Mouse (Mus musculus) heart, embryonic 14.5 days (tissue): Measurements from ENCODE around the gene Actl7b. TPM values are rescaled to one million over a fixed set of nuclear protein-coding genes. Genes with fewer than 3 reads are reported as not detected.

Experiments used
- ATAC-seq: fragments of 200-750 bp; cut with Nextera tagmentation; 2 replicates; pipeline ENCODE4 v1.8.0; 2017; ENCODE audit warnings: low read depth, moderate TSS enrichment; ENCODE audit not compliant: insufficient number of reproducible peaks, insufficient read depth, low FRiP score
- H3K27ac ChIP-seq, 2 experiments: fragments of 200-500 bp in 1 of 2; fragments of 300-500 bp in 1 of 2; sonication (generic) in 1 of 2; replicated peaks in 1 of 2; 2 replicates each; pipeline ENCODE4 v1.5.1; 2012 to 2014; ENCODE audit warnings: low read depth in 2 of 2, low read length in 2 of 2, control low read depth in 1 of 2, mild to moderate bottlenecking in 1 of 2, mixed read lengths in 1 of 2; ENCODE audit not compliant: control insufficient read depth in 1 of 2, insufficient read depth in 1 of 2
- H3K27me3 ChIP-seq: fragments of 300-500 bp; sonication (generic); 2 replicates; pipeline ENCODE4 v1.6.1; 2014; ENCODE audit warnings: mild to moderate bottlenecking, low read length, control low read depth; ENCODE audit not compliant: control insufficient read depth, insufficient read depth
- H3K36me3 ChIP-seq: fragments of 300-500 bp; sonication (generic); 2 replicates; pipeline ENCODE4 v1.6.1; 2014; ENCODE audit warnings: mild to moderate bottlenecking, control low read depth, low read length, mixed read lengths; ENCODE audit not compliant: control insufficient read depth, insufficient read depth
- H3K4me1 ChIP-seq, 2 experiments: fragments of 200-500 bp in 1 of 2; fragments of 300-500 bp in 1 of 2; sonication (generic) in 1 of 2; 2 replicates each; pipeline ENCODE4 v1.6.1; 2012 to 2014; ENCODE audit warnings: low read length in 2 of 2, control low read depth in 1 of 2, mixed read lengths in 1 of 2; ENCODE audit not compliant: control insufficient read depth in 2 of 2, insufficient read depth in 2 of 2
- H3K4me2 ChIP-seq: fragments of 300-500 bp; sonication (generic); 2 replicates; pipeline ENCODE4 v1.6.1; 2014; ENCODE audit warnings: mild to moderate bottlenecking, low read length
- H3K4me3 ChIP-seq, 2 experiments: fragments of 200-500 bp in 1 of 2; fragments of 300-500 bp in 1 of 2; sonication (generic) in 1 of 2; 2 replicates each; pipeline ENCODE4 v1.5.1; 2012 to 2014; ENCODE audit warnings: low read length in 2 of 2, mild to moderate bottlenecking in 2 of 2, control low read depth in 1 of 2, low read depth in 1 of 2, moderate library complexity in 1 of 2; ENCODE audit not compliant: control insufficient read depth in 1 of 2, insufficient read depth in 1 of 2
- H3K9ac ChIP-seq: fragments of 300-500 bp; sonication (generic); 2 replicates; pipeline ENCODE4 v1.6.1; 2014; ENCODE audit warnings: mild to moderate bottlenecking, low read length
- H3K9me3 ChIP-seq: fragments of 300-500 bp; sonication (generic); 2 replicates; pipeline ENCODE4 v1.6.1; 2016; ENCODE audit warnings: low read length, control low read depth; ENCODE audit not compliant: control insufficient read depth
- WGBS: fragments of 180-500 bp; shearing (Covaris S2); extraction: QIAGEN DNeasy Blood & Tissue Kit; methylation state at CpG from one replicate; pipeline ENCODE4 v1.1.7; 2014; 5-methylcytosine and 5-hydroxymethylcytosine counted together
- polyA plus RNA-seq: library from polyadenylated mRNA; unstranded; fragments of >200 nt; fragmentation: Nextera tagmentation; extraction: Ambion mirVana; gene quantifications from 2 replicates; pipeline ENCODE4 v1.2.1, GENCODE M21; 2014

Actl7b gene
- polyA plus RNA-seq, 1 experiment from 2014 or later: not detected

GRCm38 (mm10) chr4:56722346-56722745 is 18.9 kb downstream of the Actl7b start:
- Histone ChIP-seq H3K9ac (no peak overlapping the region), H3K9me3 (peaks cover 2% of the 10 kb centered on the region), H3K4me2 (no peak overlapping the region), H3K27me3 (no peaks in the 10 kb centered on the region), H3K27ac (no peak overlapping the region), H3K4me1 (peaks cover 29 to 43% of the 10 kb centered on the region in 2 experiments), H3K36me3 (no peaks in the 10 kb centered on the region), H3K4me3 (no peak overlapping the region)
- no peak for ATAC-seq
- WGBS: 50% methylated on average over 6 of the region's 6 CpGs

- H3K9ac ChIP-seq: no peak overlapping the region
- H3K27me3 ChIP-seq: no peaks in the 10 kb centered on the region
- no peak overlapping the region for H3K4me3 ChIP-seq
- H3K9me3 ChIP-seq: no peaks in the 10 kb centered on the region
- no peak overlapping the region for H3K4me2 ChIP-seq
- WGBS: 32% methylated on average over 3 of the region's 3 CpGs
- no peaks in the 10 kb centered on the region for H3K36me3 ChIP-seq
- no peak for ATAC-seq
- H3K4me1 ChIP-seq: peaks cover 33 to 43% of the 10 kb centered on the region in 2 experiments
- no peak overlapping the region for H3K27ac ChIP-seq
Observed at GRCm38 (mm10) chr4:56721469-56721868, 19.8 kb downstream of the Actl7b start.

- no peaks in the 10 kb centered on the region for H3K27me3 ChIP-seq
- H3K9ac ChIP-seq: peak overlapping the region; percentile 39; the same call in 1 of the 2 replicates
- no peaks in the 10 kb centered on the region for H3K36me3 ChIP-seq
- H3K27ac ChIP-seq: peak overlapping the region; percentile 86 to 89
- H3K9me3 ChIP-seq: no peaks in the 10 kb centered on the region
- WGBS: 49% methylated on average over 9 of the region's 9 CpGs
- ATAC-seq: no peak
- H3K4me2 ChIP-seq: peak overlapping the region; percentile 46; the same call in 1 of the 2 replicates
- no peak overlapping the region for H3K4me3 ChIP-seq
- peaks cover 34 to 43% of the 10 kb centered on the region in 2 experiments for H3K4me1 ChIP-seq
Observed at GRCm38 (mm10) chr4:56720403-56720802, 20.8 kb downstream of the Actl7b start.

- H3K9ac ChIP-seq: 0 out of 2 replicates have a peak overlapping the region, but pooled peaks have one; percentile 6
- peak overlapping the region; percentile 86 to 89 for H3K27ac ChIP-seq
- H3K27me3 ChIP-seq: no peaks in the 10 kb centered on the region
- peak; percentile 81 for ATAC-seq
- H3K36me3 ChIP-seq: no peaks in the 10 kb centered on the region
- H3K4me3 ChIP-seq: no peak overlapping the region
- 13% methylated on average over 9 of the region's 9 CpGs for WGBS
- peaks cover 34 to 43% of the 10 kb centered on the region in 2 experiments for H3K4me1 ChIP-seq
- H3K4me2 ChIP-seq: peak overlapping the region; percentile 46
- H3K9me3 ChIP-seq: no peaks in the 10 kb centered on the region
Observed at GRCm38 (mm10) chr4:56719456-56719855, 21.8 kb downstream of the Actl7b start.

GRCm38 (mm10) chr4:56718573-56719442 is 22.4 kb downstream of the Actl7b start:
- Histone ChIP-seq H3K9ac (0 out of 2 replicates have a peak overlapping the region, but pooled peaks have one; percentile 27), H3K4me3 (no peak overlapping the region), H3K4me2 (peak overlapping the region; percentile 46), H3K27ac (peak overlapping the region; percentile 86 to 89), H3K9me3 (no peaks in the 10 kb centered on the region), H3K4me1 (peaks cover 34 to 43% of the 10 kb centered on the region in 2 experiments), H3K27me3 (no peaks in the 10 kb centered on the region), H3K36me3 (no peaks in the 10 kb centered on the region)
- peak; percentile 20; the same call in 1 of the 2 replicates for ATAC-seq
- WGBS: 25% methylated on average over 12 of the region's 12 CpGs

GRCm38 (mm10) chr4:56717932-56718331 is 23.3 kb downstream of the Actl7b start:
- no peak overlapping the region for H3K4me2 ChIP-seq
- no peaks in the 10 kb centered on the region for H3K27me3 ChIP-seq
- no peaks in the 10 kb centered on the region for H3K9me3 ChIP-seq
- no peak for ATAC-seq
- no peak overlapping the region for H3K4me3 ChIP-seq
- H3K9ac ChIP-seq: no peak overlapping the region
- peak overlapping the region; percentile 33 to 89; a peak in 2 of 4 replicates for H3K27ac ChIP-seq
- 90% methylated on average over 3 of the region's 3 CpGs for WGBS
- no peaks in the 10 kb centered on the region for H3K36me3 ChIP-seq
- H3K4me1 ChIP-seq: peaks cover 33 to 42% of the 10 kb centered on the region in 2 experiments

GRCm38 (mm10) chr4:56716801-56717200 is 24.4 kb downstream of the Actl7b start:
- H3K4me3 ChIP-seq: no peak overlapping the region
- peaks cover 23 to 32% of the 10 kb centered on the region in 2 experiments for H3K4me1 ChIP-seq
- H3K36me3 ChIP-seq: no peaks in the 10 kb centered on the region
- no peaks in the 10 kb centered on the region for H3K9me3 ChIP-seq
- no peak overlapping the region for H3K9ac ChIP-seq
- H3K4me2 ChIP-seq: no peak overlapping the region
- H3K27ac ChIP-seq: no peak overlapping the region
- WGBS: 58% methylated on average over 5 of the region's 5 CpGs
- H3K27me3 ChIP-seq: no peaks in the 10 kb centered on the region
- ATAC-seq: no peak
